Mouse (Mus musculus): ENCODE data around the gene Prickle4. TPM values are rescaled to one million over a fixed set of nuclear protein-coding genes. Genes with fewer than 3 reads are reported as not detected.

Prickle4 gene
- polyA plus RNA-seq, 1 experiment = 2.2 TPM

DNA sequence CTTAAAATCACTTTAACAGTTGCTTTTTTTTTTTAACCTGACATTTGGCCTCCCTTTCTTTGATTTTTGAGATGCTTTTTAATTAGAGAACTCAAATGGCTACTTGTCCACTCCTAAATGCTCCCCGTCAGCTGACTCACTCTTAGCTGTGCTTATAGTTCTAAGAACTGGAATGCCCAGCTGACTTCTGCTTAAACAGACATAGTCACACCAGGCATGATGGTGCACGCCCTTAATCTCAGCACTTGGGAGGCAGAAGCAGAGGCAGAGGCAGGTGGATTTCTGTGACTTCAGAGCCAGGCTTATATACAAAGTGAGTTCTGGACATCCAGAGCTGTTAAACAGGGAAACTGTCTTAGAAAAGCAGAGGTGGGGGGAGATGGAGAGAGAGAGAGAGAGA is 42.6 kb downstream of the Prickle4 start:
- Histone ChIP-seq H3K27me3 (ENCODE audit: control insufficient read depth, insufficient read depth, low read length, poor library complexity, severe bottlenecking) (no peaks in the 10 kb centered on the region), H3K9me3 (replicated peaks; ENCODE audit: control insufficient read depth, insufficient read depth, low read length, poor library complexity, severe bottlenecking) (no peaks in the 10 kb centered on the region), H3K27ac (ENCODE audit: insufficient read depth, low read length) (no peak overlapping the region), H3K36me3 (ENCODE audit: control insufficient read depth, insufficient read depth, low read length, poor library complexity, severe bottlenecking) (no peaks in the 10 kb centered on the region), H3K9ac (ENCODE audit: low read depth, poor library complexity, severe bottlenecking) (no peak overlapping the region), H3K4me1 (ENCODE audit: control insufficient read depth, insufficient read depth, low read length) (no peaks in the 10 kb centered on the region), H3K4me3 (ENCODE audit: low read depth, low read length) (no peak overlapping the region)
- TF ChIP-seq POLR2A (IDR thresholded peaks at IDR 0.05; ENCODE audit: insufficient read depth, low read length) (no peak), EP300 (IDR thresholded peaks at IDR 0.05; ENCODE audit: insufficient read depth, low read depth, low read length) (no peak), CTCF (IDR thresholded peaks at IDR 0.05; ENCODE audit: low read depth, low read length) (no peak)

DNA sequence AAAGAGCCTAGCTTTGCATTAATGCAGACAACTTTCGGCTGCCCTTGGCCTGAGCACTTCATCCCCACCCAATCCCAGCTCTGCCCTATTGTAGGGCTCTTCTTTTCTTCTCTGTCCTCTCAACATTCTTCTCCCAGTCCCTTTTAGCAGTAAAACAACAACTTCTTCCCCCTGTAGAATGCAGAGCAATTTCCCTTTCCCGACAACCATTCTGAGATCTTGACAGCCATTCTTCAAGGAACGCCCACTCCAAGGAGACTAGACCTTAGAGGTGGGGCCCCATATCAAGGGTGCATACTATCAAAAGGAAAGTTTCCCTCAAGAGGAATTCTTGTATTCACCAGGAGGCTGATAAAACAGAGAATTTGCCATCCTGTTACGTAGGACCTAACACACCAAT is 45.6 kb downstream of the Prickle4 start:
- H3K36me3 ChIP-seq (ENCODE audit: control insufficient read depth, insufficient read depth, low read length, poor library complexity, severe bottlenecking) = no peaks in the 10 kb centered on the region
- H3K4me3 ChIP-seq (ENCODE audit: low read depth, low read length) = no peak overlapping the region
- no peaks in the 10 kb centered on the region for H3K4me1 ChIP-seq (ENCODE audit: control insufficient read depth, insufficient read depth, low read length)
- peak overlapping the region; percentile 95 for H3K27ac ChIP-seq (ENCODE audit: insufficient read depth, low read length)
- TF ChIP-seq EP300 (IDR thresholded peaks at IDR 0.05; ENCODE audit: insufficient read depth, low read depth, low read length) (0 out of 2 replicates have a peak, but pooled peaks have one; percentile 40), POLR2A (IDR thresholded peaks at IDR 0.05; ENCODE audit: insufficient read depth, low read length) (no peak)
- H3K9me3 ChIP-seq (replicated peaks; ENCODE audit: control insufficient read depth, insufficient read depth, low read length, poor library complexity, severe bottlenecking) = no peaks in the 10 kb centered on the region
- no peaks in the 10 kb centered on the region for H3K27me3 ChIP-seq (ENCODE audit: control insufficient read depth, insufficient read depth, low read length, poor library complexity, severe bottlenecking)
- no peak overlapping the region for H3K9ac ChIP-seq (ENCODE audit: low read depth, poor library complexity, severe bottlenecking)

DNA sequence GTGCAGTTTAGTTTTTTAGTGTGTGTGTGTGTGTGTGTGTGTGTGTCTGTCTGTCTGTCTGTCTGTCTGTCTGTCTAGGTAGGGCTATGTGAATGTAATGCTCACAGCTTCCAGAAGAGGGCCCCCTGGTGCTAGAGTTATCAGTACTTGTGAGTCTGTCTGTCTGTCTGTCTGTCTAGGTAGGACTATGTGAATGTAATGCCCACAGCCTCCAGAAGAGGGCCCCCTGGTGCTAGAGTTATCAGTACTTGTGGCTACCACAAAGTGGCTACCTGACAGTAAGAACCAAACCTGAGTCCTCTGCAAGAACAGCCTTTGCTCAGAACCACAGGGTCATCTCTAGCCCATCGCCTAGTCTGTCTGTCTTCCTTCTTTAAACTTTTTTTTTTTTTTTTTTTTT is 47.9 kb downstream of the Prickle4 start:
- H3K27ac ChIP-seq (ENCODE audit: insufficient read depth, low read length) = no peak overlapping the region
- no peak overlapping the region for H3K4me3 ChIP-seq (ENCODE audit: low read depth, low read length)
- TF ChIP-seq CTCF (IDR thresholded peaks at IDR 0.05; ENCODE audit: low read depth, low read length) = peak; percentile 52
- no peak for TF ChIP-seq POLR2A (IDR thresholded peaks at IDR 0.05; ENCODE audit: insufficient read depth, low read length)
- no peaks in the 10 kb centered on the region for H3K27me3 ChIP-seq (ENCODE audit: control insufficient read depth, insufficient read depth, low read length, poor library complexity, severe bottlenecking)
- H3K9me3 ChIP-seq (replicated peaks; ENCODE audit: control insufficient read depth, insufficient read depth, low read length, poor library complexity, severe bottlenecking) = no peaks in the 10 kb centered on the region
- H3K9ac ChIP-seq (ENCODE audit: low read depth, poor library complexity, severe bottlenecking) = no peak overlapping the region
- no peaks in the 10 kb centered on the region for H3K4me1 ChIP-seq (ENCODE audit: control insufficient read depth, insufficient read depth, low read length)
- no peaks in the 10 kb centered on the region for H3K36me3 ChIP-seq (ENCODE audit: control insufficient read depth, insufficient read depth, low read length, poor library complexity, severe bottlenecking)

GRCm38 (mm10) chr17:47642992-47643391 is 51.5 kb downstream of the Prickle4 start:
- no peak for TF ChIP-seq POLR2A (IDR thresholded peaks at IDR 0.05; ENCODE audit: insufficient read depth, low read length)
- peak; percentile 27 for TF ChIP-seq CTCF (IDR thresholded peaks at IDR 0.05; ENCODE audit: low read depth, low read length)
- Histone ChIP-seq H3K9ac (ENCODE audit: low read depth, poor library complexity, severe bottlenecking) (no peak overlapping the region), H3K4me1 (ENCODE audit: control insufficient read depth, insufficient read depth, low read length) (no peaks in the 10 kb centered on the region), H3K4me3 (ENCODE audit: low read depth, low read length) (no peak overlapping the region), H3K9me3 (replicated peaks; ENCODE audit: control insufficient read depth, insufficient read depth, low read length, poor library complexity, severe bottlenecking) (no peaks in the 10 kb centered on the region), H3K27ac (ENCODE audit: insufficient read depth, low read length) (no peak overlapping the region), H3K36me3 (ENCODE audit: control insufficient read depth, insufficient read depth, low read length, poor library complexity, severe bottlenecking) (no peaks in the 10 kb centered on the region), H3K27me3 (ENCODE audit: control insufficient read depth, insufficient read depth, low read length, poor library complexity, severe bottlenecking) (no peaks in the 10 kb centered on the region)

Other genes with a start within 250 kb of the Prickle4 start
- gene Taf8, start 192.4 kb downstream of the Prickle4 start, polyA plus RNA-seq (2011; ENCODE audit: insufficient read depth, insufficient read length, low read depth, missing spikeins) = 45.5 and 46.6 TPM in 2 replicates
- 181 and 185 TPM in 2 replicates for gene Ccnd3, start 189.7 kb downstream of the Prickle4 start, polyA plus RNA-seq (2011; ENCODE audit: insufficient read depth, insufficient read length, low read depth, missing spikeins)
- 24.9 and 25.7 TPM in 2 replicates for gene Bysl, start 83.2 kb downstream of the Prickle4 start, polyA plus RNA-seq (2011; ENCODE audit: insufficient read depth, insufficient read length, low read depth, missing spikeins)
- 26.4 and 36.9 TPM in 2 replicates for gene Med20, start 83.2 kb downstream of the Prickle4 start, polyA plus RNA-seq (2011; ENCODE audit: insufficient read depth, insufficient read length, low read depth, missing spikeins)
- 4.5 and 11.9 TPM in 2 replicates for gene Gm20517, start 83.1 kb downstream of the Prickle4 start, polyA plus RNA-seq (2011; ENCODE audit: insufficient read depth, insufficient read length, low read depth, missing spikeins)
- gene Usp49, start 64.0 kb downstream of the Prickle4 start, polyA plus RNA-seq (2011; ENCODE audit: insufficient read depth, insufficient read length, low read depth, missing spikeins) = 15.8 and 16.8 TPM in 2 replicates
- 221 and 231 TPM in 2 replicates for gene Tomm6, start 6.3 kb downstream of the Prickle4 start, polyA plus RNA-seq (2011; ENCODE audit: insufficient read depth, insufficient read length, low read depth, missing spikeins)
- gene Frs3, start 5.7 kb downstream of the Prickle4 start, polyA plus RNA-seq (2011; ENCODE audit: insufficient read depth, insufficient read length, low read depth, missing spikeins) = 14.0 and 14.5 TPM in 2 replicates
- gene Gm21981, start 281 bp downstream of the Prickle4 start, polyA plus RNA-seq (2011; ENCODE audit: insufficient read depth, insufficient read length, low read depth, missing spikeins) = 0.24 and 1.0 TPM in 2 replicates
- gene Pgc, start 32.1 kb upstream of the Prickle4 start, polyA plus RNA-seq (2011; ENCODE audit: insufficient read depth, insufficient read length, low read depth, missing spikeins) = 4.9 and 5.0 TPM in 2 replicates
- gene Tfeb, start 42.3 kb upstream of the Prickle4 start, polyA plus RNA-seq (2011; ENCODE audit: insufficient read depth, insufficient read length, low read depth, missing spikeins) = 13.5 and 13.7 TPM in 2 replicates
- gene Mdfi, start 140.0 kb upstream of the Prickle4 start, polyA plus RNA-seq (2011; ENCODE audit: insufficient read depth, insufficient read length, low read depth, missing spikeins) = 22.3 and 27.9 TPM in 2 replicates
- gene Foxp4, start 229.9 kb upstream of the Prickle4 start, polyA plus RNA-seq (2011; ENCODE audit: insufficient read depth, insufficient read length, low read depth, missing spikeins) = 44.2 and 52.3 TPM in 2 replicates

Measured in ES-Bruce4 (cell line).